Mouse (Mus musculus) layer of hippocampus, adult 11-12 months (tissue): ENCODE data around the gene Stx2.

ENCODE experiments used
- DNase-seq: peaks from one replicate; pipeline ENCODE4 v3.0.0; 2022; ENCODE audit warnings: low spot score

The Stx2 gene

DNA sequence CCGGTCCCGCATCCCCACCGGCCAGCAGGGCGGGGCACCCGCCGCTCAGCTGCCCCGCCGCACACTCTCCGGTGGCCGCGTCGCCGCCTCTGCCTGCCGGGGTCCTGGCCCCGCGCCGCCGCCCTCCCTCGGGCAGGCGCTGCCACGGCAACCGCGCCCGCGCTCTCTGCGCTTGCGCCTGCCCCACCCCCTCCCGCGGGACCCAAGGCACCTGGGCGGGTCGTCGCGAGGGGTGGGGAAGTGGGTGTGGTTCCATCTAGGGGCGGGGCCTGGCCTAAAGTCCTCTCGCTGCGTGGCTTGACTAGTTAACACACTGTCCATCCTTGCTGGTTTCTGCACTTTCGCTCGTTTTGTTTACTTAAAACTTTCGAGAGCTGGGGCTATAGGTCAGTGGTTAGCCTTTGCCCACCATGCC lies at the start of gene Stx2:
TSS of gene Stx2 (minus strand) at position 163 of the 415 bp plus-strand sequence.
- DNase-seq: peak; percentile 92

- no peak for DNase-seq
Measured at GRCm38 (mm10) chr5:129054675-129055284, 46.4 kb upstream of the Stx2 start.

DNA sequence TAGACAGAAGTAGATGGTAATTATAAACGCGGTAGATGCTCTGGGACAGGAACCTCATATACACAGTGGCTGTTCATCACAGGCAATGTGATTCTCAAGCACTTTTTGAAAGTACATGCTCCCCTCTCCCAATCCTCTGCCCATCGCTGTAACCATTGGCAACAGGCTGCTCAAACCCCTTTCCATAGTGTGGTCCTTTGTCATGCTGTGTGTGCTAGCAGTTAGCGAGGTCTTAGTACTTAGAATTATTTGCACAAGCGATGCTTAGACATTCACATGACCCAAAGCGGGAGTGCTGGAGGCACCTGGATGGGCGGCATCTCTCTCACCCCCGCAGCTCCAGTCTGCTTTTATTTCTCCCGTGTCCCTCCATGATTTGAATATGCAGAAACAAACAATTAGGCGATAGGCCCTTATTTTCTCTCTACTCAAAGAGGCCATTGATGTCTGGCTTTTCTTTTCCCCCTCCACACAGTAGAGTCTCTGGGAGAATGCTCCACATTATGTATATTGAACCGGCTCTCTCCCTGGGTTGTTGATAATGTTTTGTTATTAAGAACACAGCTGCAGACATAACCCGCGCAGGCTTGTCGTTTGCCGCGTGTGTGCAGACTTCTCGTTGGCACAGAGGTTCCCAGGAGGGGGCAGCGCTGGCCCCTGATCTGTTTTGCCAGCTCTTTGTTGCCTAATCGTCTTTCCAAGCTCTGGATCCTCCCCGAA lies 44.4 kb upstream of the Stx2 start:
- DNase-seq: no peak

DNA sequence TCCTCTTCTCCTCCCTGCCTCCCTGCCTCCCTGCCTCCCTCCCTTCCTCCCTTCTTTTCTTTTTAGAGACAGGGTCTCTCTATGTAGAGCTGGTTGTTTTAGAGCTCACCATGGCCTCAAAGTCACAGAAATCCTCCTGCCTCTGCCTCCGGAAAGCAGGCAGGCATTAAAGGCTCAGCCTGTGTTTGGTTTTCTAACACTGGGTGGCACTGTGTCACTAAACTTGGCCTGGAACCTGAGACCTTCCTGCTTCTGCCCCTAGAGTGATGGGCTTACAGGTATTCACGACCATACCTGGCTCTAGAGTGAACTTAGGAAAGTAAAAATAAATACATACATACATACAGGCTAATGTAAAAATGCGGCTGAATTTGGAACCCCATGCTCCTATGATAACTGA lies 43.5 kb upstream of the Stx2 start:
- no peak for DNase-seq

- DNase-seq: peak; percentile 84
Measured at GRCm38 (mm10) chr5:129049372-129049771, 41.0 kb upstream of the Stx2 start.

DNA sequence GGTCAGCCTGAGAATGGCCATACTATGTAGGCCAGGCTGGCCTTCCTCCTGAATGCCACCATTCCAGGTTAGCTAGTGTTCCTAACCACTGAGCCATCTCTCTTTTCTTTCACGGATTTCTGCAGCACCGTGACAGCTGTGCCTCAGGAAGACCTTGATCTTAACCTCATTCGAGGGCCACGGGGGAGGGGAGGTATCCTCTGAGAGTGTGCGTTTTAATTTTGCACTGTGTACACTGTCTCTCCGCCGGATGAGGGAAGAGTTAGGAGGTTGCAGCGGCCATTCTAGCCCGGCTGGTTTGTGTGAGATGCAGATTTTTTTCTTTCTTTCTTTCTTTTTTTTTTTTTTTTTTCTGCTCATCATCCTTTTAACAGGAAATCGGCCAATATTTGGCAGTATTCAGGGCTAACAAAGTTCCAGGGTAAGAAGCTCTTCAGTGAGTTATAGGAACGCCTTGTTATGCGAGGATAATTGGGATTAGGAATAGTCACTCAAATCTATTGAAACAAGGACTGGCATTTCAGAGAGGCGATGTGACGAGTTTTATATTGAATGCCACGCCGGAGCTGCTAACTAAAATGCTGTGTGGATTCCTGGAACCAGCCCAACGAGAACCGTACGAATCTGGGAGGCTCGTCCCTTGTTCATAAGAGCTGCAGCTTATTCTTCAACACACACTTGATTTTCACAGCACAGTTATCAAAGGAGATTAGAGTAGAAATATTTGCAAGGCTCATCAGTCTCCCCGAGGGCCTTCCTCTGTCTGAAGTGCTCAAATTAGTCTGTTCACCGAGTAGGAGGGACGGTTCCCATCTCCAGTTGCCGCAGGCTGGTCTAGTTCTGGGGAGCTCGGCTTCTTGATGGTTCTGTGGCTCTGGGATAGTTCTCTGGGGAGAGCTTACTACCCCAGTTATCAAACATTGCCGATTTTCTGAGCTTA lies 37.5 kb upstream of the Stx2 start:
- DNase-seq: peak; percentile 37

DNA sequence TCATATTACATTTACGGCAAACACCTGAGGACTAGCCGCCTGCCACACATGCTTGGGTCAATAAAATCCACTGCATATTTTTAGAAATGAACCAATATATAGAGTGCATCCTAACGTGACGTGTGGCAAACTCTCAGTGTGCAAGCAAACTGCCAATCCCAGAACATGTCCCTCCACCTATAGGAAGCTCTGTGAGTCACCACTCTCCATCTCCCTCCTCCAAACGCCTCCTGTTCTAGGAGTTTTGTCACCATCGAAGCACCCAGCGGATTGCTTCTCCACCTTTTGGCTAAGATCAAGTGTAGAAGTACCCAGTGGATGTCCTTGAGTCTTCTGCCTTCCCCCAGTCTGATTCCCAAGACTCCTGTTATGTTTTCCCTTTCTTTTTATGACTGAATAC lies 29.4 kb upstream of the Stx2 start:
- DNase-seq: no peak

DNA sequence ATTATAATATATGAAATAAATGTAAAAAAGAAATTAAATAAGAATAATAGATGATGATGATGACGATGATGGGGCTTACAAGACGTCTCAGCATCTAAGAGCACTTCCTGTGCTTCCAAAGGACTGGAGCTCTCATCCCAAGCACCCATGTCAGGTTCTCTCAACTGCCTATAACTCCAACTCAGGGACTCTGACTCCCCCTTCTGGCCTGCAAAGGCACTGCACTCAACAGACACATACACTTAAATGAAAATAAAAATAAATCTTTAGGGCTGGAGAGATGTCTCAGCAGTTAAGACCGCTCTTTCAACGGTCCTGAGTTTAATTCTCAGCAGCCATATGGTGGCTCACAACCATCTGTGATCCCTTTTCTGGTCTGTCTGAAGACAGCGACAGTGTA lies 28.3 kb upstream of the Stx2 start:
- no peak for DNase-seq

DNA sequence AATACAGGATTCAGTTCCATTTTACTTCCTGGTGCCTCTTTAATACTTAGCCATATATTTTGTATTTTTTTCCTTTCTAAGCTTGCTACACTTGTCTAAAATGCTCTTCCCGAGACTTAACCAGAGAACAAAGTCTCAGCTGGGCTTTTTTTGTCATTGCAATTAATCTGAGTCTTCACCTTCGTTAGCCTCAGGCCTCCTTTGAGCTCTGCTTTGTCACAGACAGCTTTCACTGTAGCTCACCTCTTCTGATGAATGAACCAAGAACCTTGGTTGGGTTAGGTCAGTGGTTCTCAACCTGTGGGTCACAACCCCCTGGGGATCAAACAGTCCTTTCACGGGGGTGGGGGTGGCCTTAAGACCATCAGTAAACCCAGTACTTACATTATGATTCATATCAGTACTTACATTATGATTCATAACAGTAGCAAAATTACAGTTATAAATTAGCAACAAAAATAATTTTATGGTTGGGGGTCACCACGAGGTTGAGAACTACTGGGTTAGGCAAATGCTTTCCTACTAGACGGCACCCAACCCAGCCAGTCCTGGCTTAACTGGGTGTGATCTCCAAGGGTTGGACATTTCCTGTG lies 20.9 kb upstream of the Stx2 start:
- DNase-seq: no peak

DNA sequence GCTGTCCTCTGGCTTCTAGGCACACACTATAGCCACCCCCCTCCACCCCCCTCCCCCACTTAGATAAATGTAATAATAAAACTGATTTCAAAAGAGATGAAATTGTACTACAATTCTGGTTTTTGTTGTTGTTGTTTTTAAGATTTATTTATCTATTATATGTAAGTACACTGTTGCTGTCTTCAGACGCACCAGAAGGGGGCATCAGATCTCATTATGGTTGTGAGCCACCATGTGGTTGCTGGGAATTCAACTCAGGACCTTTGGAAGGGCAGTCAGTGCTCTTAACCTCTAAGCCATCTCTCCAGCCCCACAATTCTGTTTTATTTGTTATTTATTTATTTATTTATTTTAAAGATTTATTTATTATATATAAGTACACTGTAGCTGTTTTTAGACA lies 18.3 kb upstream of the Stx2 start:
- no peak for DNase-seq

GRCm38 (mm10) chr5:129026171-129026570 lies 17.8 kb upstream of the Stx2 start:
- no peak for DNase-seq

DNA sequence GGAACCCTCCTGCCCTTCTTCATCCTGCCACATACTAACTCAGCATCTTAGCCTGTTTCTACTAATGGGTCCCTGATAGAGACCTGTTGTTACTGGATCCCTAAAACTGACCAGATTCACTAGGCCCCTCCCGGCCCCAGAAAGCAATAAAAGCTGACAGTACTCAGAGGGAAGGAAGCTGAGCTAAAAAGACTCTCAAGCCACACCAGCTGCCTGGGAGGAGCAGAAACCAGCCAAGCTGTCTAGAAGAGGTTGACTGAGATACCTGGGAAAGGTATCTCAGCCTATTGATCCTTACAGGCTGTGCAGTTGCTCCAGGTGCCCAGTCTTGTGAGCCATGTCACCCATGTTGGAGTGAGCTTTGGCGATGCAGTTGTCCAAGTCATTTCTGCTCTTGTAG lies 17.4 kb upstream of the Stx2 start:
- DNase-seq: no peak

DNA sequence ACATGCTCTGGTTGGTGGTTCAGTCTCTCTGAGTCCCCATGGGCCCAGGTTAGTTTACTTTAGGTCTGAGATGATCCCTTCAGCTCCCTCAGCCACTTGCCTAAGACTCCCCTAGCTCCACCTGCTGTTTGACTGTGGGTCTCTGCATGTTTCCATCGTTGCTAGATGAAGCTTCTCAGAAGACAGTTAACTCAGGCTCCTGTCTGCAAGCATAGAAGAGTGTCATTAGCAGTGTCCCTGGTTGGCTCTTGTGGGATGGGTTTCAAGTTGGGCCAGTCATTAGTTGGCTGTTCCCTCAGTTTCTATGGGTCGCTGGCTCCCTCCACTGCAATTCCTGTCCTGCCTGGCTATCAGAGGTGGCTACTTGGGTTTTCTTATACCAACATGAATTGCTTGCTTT lies 16.7 kb upstream of the Stx2 start:
- DNase-seq: no peak

GRCm38 (mm10) chr5:129020731-129021130 lies 12.4 kb upstream of the Stx2 start:
- peak; percentile 29 for DNase-seq

- DNase-seq: no peak
Measured at GRCm38 (mm10) chr5:129020300-129020668, 11.9 kb upstream of the Stx2 start.

- peak; percentile 95 for DNase-seq
Measured at GRCm38 (mm10) chr5:129019497-129020299, 11.3 kb upstream of the Stx2 start, which contains the start of gene Ran. TSS of gene Ran (plus strand) at chr5:129020069.

GRCm38 (mm10) chr5:129018782-129019489 lies 10.6 kb upstream of the Stx2 start:
- no peak for DNase-seq

GRCm38 (mm10) chr5:129016370-129016769 lies 8.0 kb upstream of the Stx2 start:
- no peak for DNase-seq

- no peak for DNase-seq
Measured at GRCm38 (mm10) chr5:129015540-129015939, 7.2 kb upstream of the Stx2 start.

- no peak for DNase-seq
Measured at GRCm38 (mm10) chr5:129015020-129015419, 6.6 kb upstream of the Stx2 start.

DNA sequence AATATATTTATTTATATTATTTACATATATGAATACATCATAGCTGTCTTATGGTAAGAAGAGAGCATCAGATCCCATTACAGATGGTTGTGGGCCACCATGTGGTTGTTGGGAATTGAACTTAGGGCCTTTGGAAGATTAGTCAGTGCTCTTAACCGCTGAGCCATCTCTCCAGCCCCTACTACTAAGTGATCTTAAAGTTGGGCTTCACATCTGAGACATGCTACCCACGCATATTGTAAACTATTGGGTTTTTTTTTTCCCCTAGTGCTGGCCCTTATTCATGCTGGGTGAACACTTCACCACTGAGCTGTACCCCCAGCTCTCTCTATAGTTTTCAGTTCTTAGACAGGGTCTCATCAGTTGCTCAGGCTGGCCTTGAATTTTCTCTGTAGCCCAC lies 2.6 kb upstream of the Stx2 start:
- DNase-seq: no peak
